Mouse (Mus musculus) ES-CJ7 (cell line): ENCODE measurements around the gene R3hdm4.
"Not testable (repeated sequence)": the region's sequence is repeated elsewhere in the genome, so short reads cannot be mapped to it uniquely, and the experiment has no call there.

Experiments used
- DNase-seq: peaks from one replicate; pipeline ENCODE4 v3.0.0; 2011; ENCODE audit warnings: low read depth, low spot score

Gene R3hdm4

GRCm38 (mm10) chr10:79920958-79921535 lies at the start of gene R3hdm4:
Gene R3hdm4 (minus strand): TSS chr10:79921208.
- DNase-seq, result peak; percentile 33

GRCm38 (mm10) chr10:79970415-79971182 lies 49.6 kb upstream of the R3hdm4 start, which contains the start of gene Grin3b:
Gene Grin3b (plus strand): TSS chr10:79970715.
- DNase-seq, result no peak

GRCm38 (mm10) chr10:79969124-79969568 lies 48.1 kb upstream of the R3hdm4 start:
- no peak for DNase-seq

- no peak for DNase-seq
These were observed 47.2 kb upstream of the R3hdm4 start for GRCm38 (mm10) chr10:79968181-79968580.

DNA sequence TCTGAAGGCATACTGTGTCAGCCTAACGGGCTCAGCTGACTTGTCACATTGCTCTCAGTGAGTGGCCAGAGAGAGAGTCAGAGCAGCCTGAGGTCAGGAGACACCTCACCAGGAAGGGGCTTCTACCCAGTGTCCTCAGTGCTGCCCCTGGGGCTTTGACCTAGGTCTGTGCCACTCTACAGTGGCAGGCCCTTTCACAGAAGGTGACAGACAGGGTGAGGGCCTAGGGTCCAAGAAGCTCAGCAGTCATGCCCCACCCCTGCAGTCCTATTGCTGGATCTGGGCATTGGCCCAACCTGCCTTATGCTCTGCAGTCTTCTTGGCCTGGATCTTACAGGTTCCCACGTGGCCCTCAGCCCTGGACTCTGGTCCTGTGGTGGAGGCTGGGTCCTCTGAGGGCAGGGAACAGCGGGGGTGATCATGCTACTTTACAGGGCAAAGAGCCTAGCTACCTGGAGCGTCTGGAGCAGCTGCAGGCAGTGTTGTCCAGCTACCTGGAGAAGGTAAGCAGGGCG lies 45.9 kb upstream of the R3hdm4 start:
- DNase-seq, result no peak

GRCm38 (mm10) chr10:79965325-79965724 lies 44.3 kb upstream of the R3hdm4 start:
- no peak for DNase-seq

GRCm38 (mm10) chr10:79964727-79965126 lies 43.7 kb upstream of the R3hdm4 start:
- DNase-seq, result no peak

- no peak for DNase-seq
These were observed 39.8 kb upstream of the R3hdm4 start for GRCm38 (mm10) chr10:79960671-79961294.

- peak; percentile 100 for DNase-seq
These were observed 39.0 kb upstream of the R3hdm4 start, which contains the start of gene Wdr18 for GRCm38 (mm10) chr10:79959847-79960601. Gene Wdr18 (plus strand): TSS chr10:79960152.

DNA sequence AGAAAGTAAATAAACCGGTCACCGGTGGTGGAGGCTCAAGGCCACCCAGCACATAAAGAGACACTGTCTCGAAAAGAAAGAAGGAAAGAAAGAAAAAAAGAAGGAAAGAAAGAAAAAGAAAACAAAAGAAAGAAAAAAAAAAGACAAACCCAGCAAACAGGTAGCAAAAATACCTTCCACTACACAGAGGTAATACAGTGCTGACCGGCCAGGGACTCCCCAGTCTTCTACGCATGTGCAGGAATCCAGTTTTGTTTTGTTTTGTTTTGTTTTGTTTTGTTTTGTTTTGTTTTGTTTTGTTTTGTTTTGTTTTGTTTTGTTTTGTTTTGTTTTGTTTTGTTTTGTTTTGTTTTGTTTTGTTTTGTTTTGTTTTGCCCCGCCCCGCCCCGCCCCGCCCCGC lies 38.4 kb upstream of the R3hdm4 start:
- not testable (repeated sequence) for DNase-seq

DNA sequence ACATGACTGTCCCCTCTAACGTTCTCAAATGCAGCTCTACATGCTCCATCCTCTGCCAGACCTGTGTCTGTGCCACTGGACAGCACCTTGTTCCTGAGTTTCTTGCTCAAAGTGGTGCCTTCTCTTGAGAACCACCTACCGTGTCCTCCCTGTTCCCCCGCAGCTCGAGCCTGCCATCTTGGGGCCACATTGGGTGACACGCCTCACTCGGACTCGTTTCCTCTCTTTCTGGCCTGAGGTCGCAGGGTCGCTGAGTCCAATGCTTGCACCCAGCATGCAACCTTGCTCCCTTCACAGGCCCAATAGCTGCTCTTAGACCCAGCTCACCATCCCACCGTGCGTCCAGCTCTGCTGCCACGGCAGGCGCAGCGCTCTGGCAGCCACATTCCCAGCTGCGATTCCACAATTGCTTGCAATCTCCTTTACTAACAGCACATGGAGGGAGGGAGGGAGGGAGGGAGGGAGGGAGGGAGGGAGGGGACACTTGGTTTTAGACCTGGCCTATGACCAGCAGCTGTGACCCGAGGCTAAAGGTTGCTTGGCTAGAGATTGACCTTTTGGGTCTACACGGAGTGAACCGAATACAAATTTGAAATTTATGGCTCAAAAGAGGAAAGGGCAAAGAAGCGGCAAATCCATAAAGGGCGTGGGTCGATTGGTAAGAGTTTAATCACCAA lies 37.3 kb upstream of the R3hdm4 start:
- DNase-seq, result peak; percentile 87

GRCm38 (mm10) chr10:79956643-79957154 lies 35.7 kb upstream of the R3hdm4 start:
- no peak for DNase-seq

- DNase-seq, result no peak
These were observed 34.7 kb upstream of the R3hdm4 start for GRCm38 (mm10) chr10:79955691-79956090.

GRCm38 (mm10) chr10:79953946-79954345 lies 32.9 kb upstream of the R3hdm4 start:
- DNase-seq, result no peak

GRCm38 (mm10) chr10:79950661-79951060 lies 29.7 kb upstream of the R3hdm4 start:
- no peak for DNase-seq

- no peak for DNase-seq
These were observed 28.9 kb upstream of the R3hdm4 start for GRCm38 (mm10) chr10:79949873-79950272.

DNA sequence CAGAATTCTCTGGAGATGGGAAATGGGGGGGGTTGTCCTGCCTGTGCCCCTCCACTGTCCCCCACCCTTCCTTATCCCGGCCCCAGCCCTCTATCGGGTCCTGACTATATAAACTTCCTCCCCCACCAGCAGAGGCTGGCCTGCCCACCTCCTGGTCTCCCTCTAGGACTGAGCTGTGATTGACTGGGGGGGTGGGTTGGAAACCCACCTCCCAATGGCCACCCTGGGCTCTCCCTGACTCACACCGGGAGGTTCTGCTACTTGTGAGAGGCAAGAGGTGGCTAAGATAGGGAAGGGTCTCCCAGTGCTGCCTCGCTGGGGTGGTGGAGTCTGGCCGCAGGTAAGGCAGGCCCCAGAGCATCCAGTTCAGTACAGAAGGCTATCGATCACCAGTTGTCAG lies 26.5 kb upstream of the R3hdm4 start:
- DNase-seq, result no peak

GRCm38 (mm10) chr10:79946752-79947322 lies 25.8 kb upstream of the R3hdm4 start:
- no peak for DNase-seq

GRCm38 (mm10) chr10:79945507-79946234 lies 24.7 kb upstream of the R3hdm4 start:
- no peak for DNase-seq

DNA sequence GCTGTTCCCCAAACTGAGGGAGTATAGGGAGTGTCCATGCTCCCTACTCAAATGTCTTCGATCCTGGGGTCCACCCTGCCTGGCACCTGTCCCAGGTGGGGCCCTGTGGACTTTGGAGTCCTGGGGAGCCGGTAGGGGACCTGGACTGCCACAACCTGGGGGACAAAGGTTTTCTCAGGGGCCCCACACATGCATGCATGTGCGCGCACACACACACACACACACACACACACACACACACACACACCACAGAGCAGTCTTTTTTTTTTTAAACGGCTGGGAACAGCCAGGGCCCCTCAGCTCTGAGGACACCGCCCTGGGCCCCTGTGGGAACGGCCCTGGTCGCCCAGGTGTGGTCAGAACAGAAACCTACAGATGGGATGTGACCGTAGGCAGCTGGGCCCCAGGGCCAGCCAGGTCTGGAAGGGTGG lies 22.5 kb upstream of the R3hdm4 start:
- DNase-seq, result no peak
